Mouse (Mus musculus) stomach, postnatal 0 days (tissue): ENCODE results near the gene Gtf2ird1. TPM values are rescaled to one million over a fixed set of nuclear protein-coding genes. Genes with fewer than 3 reads are reported as not detected.

Experiments used
- ATAC-seq: fragments of 200-750 bp; cut with Nextera tagmentation; 2 replicates; pipeline ENCODE4 v1.8.0; 2017; ENCODE audit not compliant: low FRiP score, low TSS enrichment
- DNase-seq: peaks from one replicate; pipeline ENCODE4 v3.0.0-alpha.2; 2016; ENCODE audit warnings: low spot score
- H3K27ac ChIP-seq: fragments of 300-500 bp; sonication (generic); replicated peaks from 2 replicates; pipeline ENCODE4 v1.5.1; 2014; ENCODE audit warnings: mild to moderate bottlenecking, control low read depth
- H3K27me3 ChIP-seq: fragments of 300-500 bp; sonication (generic); 2 replicates; pipeline ENCODE4 v1.6.1; 2014; ENCODE audit warnings: low read length; ENCODE audit not compliant: control insufficient read depth, insufficient read depth
- H3K36me3 ChIP-seq: fragments of 300-500 bp; sonication (generic); 2 replicates; pipeline ENCODE4 v1.6.1; 2014; ENCODE audit warnings: low read length, mixed read lengths; ENCODE audit not compliant: control insufficient read depth, insufficient read depth
- H3K4me1 ChIP-seq: fragments of 300-500 bp; sonication (generic); replicated peaks from 2 replicates; pipeline ENCODE4 v1.6.1; 2014; ENCODE audit warnings: antibody characterized with exemption; ENCODE audit not compliant: control insufficient read depth, insufficient read depth
- H3K4me2 ChIP-seq: fragments of 300-500 bp; sonication (generic); replicated peaks from 2 replicates; pipeline ENCODE4 v1.6.1; 2014; ENCODE audit warnings: low read depth, mild to moderate bottlenecking, control low read depth, moderate library complexity
- H3K4me3 ChIP-seq: fragments of 300-500 bp; sonication (generic); 2 replicates; pipeline ENCODE4 v1.5.1; 2014; ENCODE audit warnings: low read depth, low read length, control low read depth
- H3K9ac ChIP-seq: fragments of 300-500 bp; sonication (generic); 2 replicates; pipeline ENCODE4 v1.6.1; 2014; ENCODE audit warnings: mild to moderate bottlenecking, low read length, control low read depth, mixed read lengths
- H3K9me3 ChIP-seq: fragments of 300-500 bp; sonication (generic); 2 replicates; pipeline ENCODE4 v1.6.1; 2016; ENCODE audit warnings: low read length; ENCODE audit not compliant: control insufficient read depth
- CTCF ChIP-seq: IDR thresholded peaks from 2 replicates; pipeline ENCODE4 v1.5.1; 2016; ENCODE audit warnings: antibody characterized with exemption, low read depth, mild to moderate bottlenecking, moderate library complexity
- EP300 ChIP-seq: optimal IDR thresholded peaks from 2 replicates; pipeline ENCODE3; 2016; ENCODE audit warnings: antibody characterized with exemption
- WGBS: fragments of 180-500 bp; shearing (Covaris S2); extraction: QIAGEN DNeasy Blood & Tissue Kit; methylation state at CpG from one replicate; pipeline ENCODE4 v1.1.7; 2014; 5-methylcytosine and 5-hydroxymethylcytosine counted together
- polyA plus RNA-seq: library from polyadenylated mRNA; unstranded; fragments of >200 nt; fragmentation: Nextera tagmentation; extraction: Ambion mirVana; gene quantifications from 2 replicates; pipeline ENCODE4 v1.2.1, GENCODE M21; 2015

The Gtf2ird1 gene
- polyA plus RNA-seq, 1 experiment from 2014 or later: 42.4 TPM

GRCm38 (mm10) chr5:134329311-134329710, 127.2 kb downstream of the Gtf2ird1 start:
- Histone ChIP-seq H3K4me1 (no peaks in the 10 kb centered on the region), H3K36me3 (no peaks in the 10 kb centered on the region), H3K4me3 (no peak overlapping the region), H3K27me3 (no peaks in the 10 kb centered on the region), H3K4me2 (no peak overlapping the region), H3K9me3 (no peaks in the 10 kb centered on the region), H3K27ac (no peak overlapping the region), H3K9ac (no peak overlapping the region)
- WGBS: 46% methylated on average over 4 of the region's 4 CpGs
- ATAC-seq: no peak
- TF ChIP-seq CTCF (no peak), EP300 (no peak)
- DNase-seq: no peak

GRCm38 (mm10) chr5:134328482-134329001, 128.0 kb downstream of the Gtf2ird1 start:
- Histone ChIP-seq H3K4me2 (no peak overlapping the region), H3K4me3 (no peak overlapping the region), H3K9ac (no peak overlapping the region), H3K4me1 (no peaks in the 10 kb centered on the region), H3K36me3 (no peaks in the 10 kb centered on the region), H3K27ac (no peak overlapping the region), H3K9me3 (no peaks in the 10 kb centered on the region), H3K27me3 (no peaks in the 10 kb centered on the region)
- no peak for ATAC-seq
- WGBS: 90% methylated on average over 6 of the region's 6 CpGs
- no peak for TF ChIP-seq EP300
- TF ChIP-seq CTCF: no peak
- no peak for DNase-seq

GRCm38 (mm10) chr5:134325856-134326566, 130.5 kb downstream of the Gtf2ird1 start:
- WGBS: 43% methylated on average over 13 of the region's 13 CpGs
- H3K4me2 ChIP-seq: no peak overlapping the region
- H3K4me3 ChIP-seq: no peak overlapping the region
- no peaks in the 10 kb centered on the region for H3K27me3 ChIP-seq
- no peaks in the 10 kb centered on the region for H3K4me1 ChIP-seq
- no peaks in the 10 kb centered on the region for H3K9me3 ChIP-seq
- ATAC-seq (no peak), DNase-seq (no peak)
- H3K27ac ChIP-seq: no peak overlapping the region
- no peaks in the 10 kb centered on the region for H3K36me3 ChIP-seq
- no peak for TF ChIP-seq EP300
- no peak for TF ChIP-seq CTCF
- no peak overlapping the region for H3K9ac ChIP-seq

- no peak overlapping the region for H3K27ac ChIP-seq
- H3K9ac ChIP-seq: no peak overlapping the region
- DNase-seq: no peak
- 22% methylated on average over 2 of the region's 2 CpGs for WGBS
- H3K4me2 ChIP-seq: no peak overlapping the region
- H3K9me3 ChIP-seq: no peaks in the 10 kb centered on the region
- TF ChIP-seq EP300 (no peak), CTCF (no peak)
- H3K4me1 ChIP-seq: no peaks in the 10 kb centered on the region
- H3K27me3 ChIP-seq: no peaks in the 10 kb centered on the region
- H3K36me3 ChIP-seq: no peaks in the 10 kb centered on the region
- H3K4me3 ChIP-seq: no peak overlapping the region
- no peak for ATAC-seq
Observed at GRCm38 (mm10) chr5:134323869-134324268, 132.6 kb downstream of the Gtf2ird1 start.

GRCm38 (mm10) chr5:134323311-134323710, 133.2 kb downstream of the Gtf2ird1 start:
- DNase-seq (no peak), ATAC-seq (no peak)
- whole genome bisulfite sequencing: 72% methylated on average over 13 of the region's 13 CpGs
- H3K4me1 ChIP-seq: no peaks in the 10 kb centered on the region
- no peak for TF ChIP-seq CTCF
- TF ChIP-seq EP300: no peak
- H3K27ac ChIP-seq: no peak overlapping the region
- H3K27me3 ChIP-seq: no peaks in the 10 kb centered on the region
- no peak overlapping the region for H3K9ac ChIP-seq
- H3K4me2 ChIP-seq: no peak overlapping the region
- H3K4me3 ChIP-seq: no peak overlapping the region
- H3K36me3 ChIP-seq: no peaks in the 10 kb centered on the region
- H3K9me3 ChIP-seq: no peaks in the 10 kb centered on the region

GRCm38 (mm10) chr5:134322355-134322754, 134.2 kb downstream of the Gtf2ird1 start:
- Histone ChIP-seq H3K27me3 (no peaks in the 10 kb centered on the region), H3K9me3 (no peaks in the 10 kb centered on the region), H3K9ac (no peak overlapping the region), H3K4me1 (no peaks in the 10 kb centered on the region), H3K4me3 (no peak overlapping the region), H3K36me3 (no peaks in the 10 kb centered on the region), H3K4me2 (no peak overlapping the region), H3K27ac (no peak overlapping the region)
- TF ChIP-seq EP300 (no peak), CTCF (no peak)
- no peak for ATAC-seq
- DNase-seq: no peak
- WGBS: 68% methylated on average over 13 of the region's 13 CpGs
